Mouse (Mus musculus) small intestine, adult 2 months (tissue): ENCODE data around the gene Sap18b.

ENCODE experiments used
- CTCF ChIP-seq: fragments of 200-500 bp; IDR thresholded peaks from 2 replicates; pipeline ENCODE4 v1.5.1; 2012; ENCODE audit warnings: low read depth, mild to moderate bottlenecking, control low read depth, inconsistent platforms, low read length, moderate library complexity, mixed read lengths; ENCODE audit not compliant: insufficient replicate concordance, insufficient read length; ENCODE audit errors: extremely low read depth
- POLR2A ChIP-seq: fragments of 200-500 bp; IDR thresholded peaks from 2 replicates; pipeline ENCODE4 v1.6.1; 2012; ENCODE audit warnings: low read depth, mild to moderate bottlenecking, control low read depth, inconsistent platforms, low read length, moderate library complexity

DNA sequence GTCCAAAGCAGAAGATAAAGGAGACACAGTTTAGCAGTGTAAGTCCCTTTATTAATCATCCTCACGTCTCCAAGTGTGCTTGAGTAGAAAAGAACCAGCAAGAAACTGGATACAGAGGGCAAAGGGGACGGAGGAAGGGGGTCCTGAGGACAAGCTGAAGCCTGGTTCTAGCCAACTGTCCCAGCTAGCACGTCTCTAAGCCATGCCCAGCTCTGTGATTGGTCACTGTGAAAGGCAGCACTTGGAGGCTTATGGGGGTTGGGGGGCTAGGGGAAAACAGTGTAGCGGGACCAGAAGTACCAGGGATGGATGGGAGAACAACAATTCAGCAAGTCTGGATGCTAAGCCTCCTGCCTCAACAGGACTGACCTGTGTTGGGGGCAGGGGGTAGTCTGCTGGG, 10.7 kb downstream of the Sap18b start:
- TF ChIP-seq CTCF = no peak
- TF ChIP-seq POLR2A = no peak
